Mouse (Mus musculus) G1E-ER4 (cell line): ENCODE results near the gene BC055324. TPM values are rescaled to one million over a fixed set of nuclear protein-coding genes. Genes with fewer than 3 reads are reported as not detected.

Experiments
- GATA1 ChIP-seq: IDR thresholded peaks from one replicate; pipeline ENCODE4 v1.8.0; 2012; ENCODE audit warnings: low read length, inconsistent platforms
- polyA plus RNA-seq: library from polyadenylated mRNA; stranded (reverse); fragments of >175 nt; gene quantifications from 2 replicates; pipeline ENCODE4 v1.2.3, GENCODE M21; 2012

BC055324 gene
- polyA plus RNA-seq, 1 experiment: 4.2 TPM

GRCm38 (mm10) chr1:163975088-163975487, 19.5 kb downstream of the BC055324 start:
- no peak for TF ChIP-seq GATA1

GRCm38 (mm10) chr1:163974471-163974870, 20.1 kb downstream of the BC055324 start:
- no peak for TF ChIP-seq GATA1

GRCm38 (mm10) chr1:163964008-163964689, 30.4 kb downstream of the BC055324 start:
- TF ChIP-seq GATA1: no peak

- TF ChIP-seq GATA1: no peak
These were observed 36.6 kb downstream of the BC055324 start for GRCm38 (mm10) chr1:163958036-163958435.

- no peak for TF ChIP-seq GATA1
These were observed 41.2 kb downstream of the BC055324 start for GRCm38 (mm10) chr1:163953396-163953795.

GRCm38 (mm10) chr1:163942056-163942455, 52.5 kb downstream of the BC055324 start:
- TF ChIP-seq GATA1: no peak

GRCm38 (mm10) chr1:163934591-163934990, 60.0 kb downstream of the BC055324 start:
- TF ChIP-seq GATA1: no peak

- no peak for TF ChIP-seq GATA1
These were observed 62.8 kb downstream of the BC055324 start for GRCm38 (mm10) chr1:163931801-163932200.

- TF ChIP-seq GATA1: no peak
These were observed 64.2 kb downstream of the BC055324 start for GRCm38 (mm10) chr1:163930458-163930794.

- TF ChIP-seq GATA1: no peak
These were observed 64.7 kb downstream of the BC055324 start for GRCm38 (mm10) chr1:163929636-163930457.

GRCm38 (mm10) chr1:163928846-163929245, 65.8 kb downstream of the BC055324 start, which contains the start of gene Scyl3:
Scyl3 (plus strand) TSS chr1:163929100.
- no peak for TF ChIP-seq GATA1

GRCm38 (mm10) chr1:163924093-163924492, 70.5 kb downstream of the BC055324 start:
- no peak for TF ChIP-seq GATA1

GRCm38 (mm10) chr1:163917349-163918160, 77.0 kb downstream of the BC055324 start:
- TF ChIP-seq GATA1: no peak

GRCm38 (mm10) chr1:163911981-163912380, 82.6 kb downstream of the BC055324 start:
- TF ChIP-seq GATA1: no peak

GRCm38 (mm10) chr1:163910785-163911184, 83.8 kb downstream of the BC055324 start:
- TF ChIP-seq GATA1: no peak

GRCm38 (mm10) chr1:163910343-163910742, 84.3 kb downstream of the BC055324 start:
- TF ChIP-seq GATA1: no peak
